Mouse (Mus musculus) CD4-positive, CD25-positive, alpha-beta regulatory T cell, adult 2 months (primary cell): ENCODE measurements at regions not wholly inside any gene's neighbourhood (a gene's known extent, or its start where the extent isn't known, plus 50 kb on each side); places are given as distances from the start of the nearest gene placed in this dataset.

ENCODE experiments used
- DNase-seq: peaks from one replicate; pipeline ENCODE4 v3.0.0-alpha.2; 2012; ENCODE audit warnings: low read depth, low spot score

DNA sequence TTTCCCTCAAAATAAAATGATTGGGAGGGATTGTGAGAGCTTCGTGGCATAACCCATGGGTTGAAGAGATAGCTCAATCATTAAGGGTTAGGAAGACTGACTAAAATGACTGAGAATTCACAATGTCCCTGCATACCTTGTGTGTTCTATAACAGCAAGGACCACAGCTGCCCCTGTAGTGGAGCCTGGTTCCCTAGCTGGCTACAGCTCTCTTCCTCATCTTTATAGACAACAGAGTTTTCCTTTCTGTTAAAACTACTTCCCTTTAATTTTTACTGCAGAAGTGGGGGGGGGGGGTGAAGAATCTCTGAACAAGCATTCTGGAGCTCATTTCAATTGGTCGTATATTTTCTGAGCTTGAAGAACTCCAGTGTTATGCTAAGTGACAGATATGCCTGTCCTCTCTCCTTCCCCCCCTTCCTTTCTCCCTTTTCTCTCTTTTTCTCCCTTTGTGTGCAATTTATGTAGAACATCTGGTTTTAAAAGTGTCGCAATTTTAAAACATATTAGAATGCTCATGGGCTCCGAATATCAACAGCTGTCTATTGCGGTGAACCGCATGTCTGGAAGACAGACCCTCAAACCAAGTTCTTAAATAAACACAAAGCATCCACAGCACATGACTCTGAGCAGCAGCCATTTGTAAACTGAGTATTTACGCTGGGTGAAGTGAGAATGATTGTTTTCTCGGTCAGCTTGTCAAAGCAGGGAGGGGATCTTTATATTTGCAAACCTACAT is 222.0 kb upstream of the Maf start:
- DNase-seq = no peak

DNA sequence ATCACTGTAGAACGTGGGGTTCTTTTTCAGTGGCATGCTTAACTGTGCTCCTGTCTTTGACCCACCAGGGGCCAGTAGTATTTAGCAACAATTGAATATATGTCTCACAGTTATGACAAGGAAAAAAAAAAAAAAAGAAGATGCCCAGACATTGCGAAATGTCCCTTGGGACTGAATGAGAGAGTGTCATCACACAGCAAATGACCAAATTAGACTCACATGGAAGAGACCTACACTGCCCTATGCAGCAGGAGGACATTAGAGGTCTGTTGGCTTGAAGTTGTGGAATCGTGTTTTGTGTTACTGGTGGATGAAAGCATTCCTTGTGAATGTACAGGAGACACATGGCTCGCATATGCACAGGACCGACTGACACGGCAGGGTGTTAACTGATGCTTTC is 214.3 kb upstream of the Maf start:
- no peak for DNase-seq

DNA sequence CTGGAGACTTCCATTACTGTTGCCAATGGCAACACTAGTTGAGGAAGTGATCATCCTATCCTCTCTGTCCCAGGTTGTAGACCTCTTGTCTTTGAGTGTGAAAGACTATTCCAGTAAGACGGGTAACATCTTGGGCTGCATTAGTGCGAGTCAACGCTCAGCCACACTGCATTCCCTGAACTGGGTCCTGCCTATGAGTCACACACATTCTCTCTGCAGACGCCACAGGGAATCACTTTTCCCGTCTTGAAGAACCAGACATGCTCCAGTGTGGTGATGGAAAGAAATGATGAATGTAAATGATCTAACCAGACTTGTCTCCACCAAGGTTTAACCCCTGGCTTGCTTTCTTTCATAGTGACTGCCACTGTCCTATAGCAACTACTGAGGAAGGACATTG is 199.1 kb upstream of the Maf start:
- DNase-seq = no peak

DNA sequence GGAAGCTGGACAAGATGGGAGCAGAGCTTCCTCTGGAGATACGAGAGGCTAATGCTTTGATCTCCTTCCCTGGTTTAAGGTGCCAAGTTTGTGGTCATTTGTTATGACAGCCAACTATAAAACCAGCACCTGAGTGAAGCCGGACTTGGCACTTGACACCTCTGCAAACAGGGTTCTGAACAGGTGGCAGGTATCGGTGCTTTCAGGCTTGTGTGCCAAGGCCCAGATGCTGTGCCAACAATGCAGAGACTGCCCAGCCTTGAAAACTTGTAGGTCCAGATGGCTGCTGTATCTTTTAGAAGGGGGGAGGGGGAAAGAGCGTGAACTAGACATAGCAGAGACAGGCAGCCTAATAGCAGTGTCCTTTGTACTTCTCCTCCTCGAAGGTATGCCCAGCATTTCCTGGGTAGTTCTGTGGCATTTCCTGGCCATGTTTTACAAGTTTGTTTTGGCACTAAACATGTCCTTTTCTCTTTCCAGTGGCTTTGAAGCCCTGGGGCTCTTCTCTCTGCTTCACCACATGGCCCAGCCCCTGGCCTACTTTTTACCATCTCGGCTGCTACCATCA is 196.3 kb upstream of the Maf start:
- DNase-seq = no peak

DNA sequence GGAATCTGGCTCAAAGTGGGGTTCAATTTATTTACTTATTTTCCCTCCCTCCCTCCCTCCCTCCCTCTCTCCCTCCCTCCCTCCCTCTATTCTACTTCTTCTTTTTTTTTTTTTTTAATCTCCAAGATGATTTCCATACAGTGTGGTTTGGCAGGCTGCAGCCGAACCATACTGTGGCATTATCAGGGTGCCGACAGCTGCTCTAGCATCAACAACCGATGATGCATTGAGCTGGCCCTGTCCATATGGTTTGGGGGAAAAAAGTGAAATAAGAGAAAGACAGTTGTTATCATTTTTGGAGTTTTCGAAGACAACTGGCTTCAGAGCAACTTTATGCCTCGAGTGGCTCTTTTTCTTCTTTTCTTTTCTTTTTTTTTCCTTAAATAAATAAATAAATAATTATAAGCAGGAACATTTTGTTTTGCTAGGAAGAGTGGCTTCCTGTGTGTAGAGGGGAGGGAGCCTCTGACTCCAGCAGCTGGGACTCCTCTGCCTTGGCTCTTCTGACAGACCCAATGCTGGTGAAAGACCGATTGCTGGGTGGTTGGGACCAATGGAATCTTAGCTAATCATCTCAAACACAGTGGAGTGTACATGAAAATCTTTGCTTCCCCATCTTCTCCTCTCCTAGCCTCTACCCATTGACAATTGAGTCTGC is 190.1 kb upstream of the Maf start:
- no peak for DNase-seq

DNA sequence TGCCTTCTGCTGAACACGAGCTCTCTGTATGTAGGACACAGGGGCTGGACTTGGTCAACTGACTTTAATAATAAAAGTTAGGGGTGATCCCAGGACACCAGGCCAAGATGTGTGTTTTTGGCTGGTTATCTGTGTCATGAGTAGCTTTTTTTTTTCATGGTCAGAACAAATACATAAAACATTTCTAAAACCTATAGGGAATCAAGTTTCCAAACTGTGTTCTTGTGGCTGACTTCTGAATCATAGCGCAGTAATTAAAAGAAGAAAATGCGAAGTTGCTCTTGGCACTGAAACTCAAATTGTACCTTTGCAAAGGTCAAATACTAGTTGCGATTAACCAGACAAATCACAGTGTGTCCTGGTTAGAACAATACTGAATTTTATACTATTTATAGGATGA is 189.5 kb upstream of the Maf start:
- DNase-seq = no peak

DNA sequence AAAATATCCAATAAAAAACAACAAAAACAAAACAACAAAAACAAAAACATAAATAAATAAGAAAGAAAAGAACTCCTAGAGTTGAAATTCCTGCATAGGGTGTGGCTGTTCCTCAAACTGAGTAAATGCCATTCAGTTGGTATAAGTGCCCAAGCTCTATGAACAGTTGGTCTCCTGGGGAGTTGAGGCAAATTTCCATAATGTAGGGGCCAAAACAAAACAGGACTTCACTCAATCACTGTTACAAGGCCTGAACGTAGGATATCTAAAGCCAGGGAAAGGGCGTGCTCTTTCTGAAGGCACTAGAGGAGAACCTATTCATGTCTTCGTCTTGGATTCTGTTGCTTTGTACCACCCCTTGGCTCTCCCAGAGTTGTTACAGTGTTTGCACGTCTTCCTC is 188.5 kb upstream of the Maf start:
- DNase-seq = no peak

DNA sequence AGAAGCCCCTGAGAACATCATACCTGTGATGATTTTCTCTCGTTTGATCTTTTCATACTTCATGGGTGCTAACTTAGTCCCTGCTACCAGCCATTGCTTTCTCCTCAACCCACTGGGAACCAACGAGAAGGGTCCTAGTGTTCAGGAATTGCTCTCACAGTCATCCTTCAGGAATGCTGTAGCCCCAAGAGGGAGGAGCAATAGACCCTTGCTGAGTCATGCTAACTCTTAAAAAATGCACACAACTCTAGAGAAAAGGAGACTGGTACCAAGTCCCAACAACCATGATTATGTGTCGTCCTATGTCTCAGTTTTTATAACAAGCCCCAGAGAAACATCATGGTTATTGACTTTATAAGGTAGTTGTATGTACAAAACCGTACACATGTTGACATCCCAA is 180.7 kb upstream of the Maf start:
- no peak for DNase-seq

DNA sequence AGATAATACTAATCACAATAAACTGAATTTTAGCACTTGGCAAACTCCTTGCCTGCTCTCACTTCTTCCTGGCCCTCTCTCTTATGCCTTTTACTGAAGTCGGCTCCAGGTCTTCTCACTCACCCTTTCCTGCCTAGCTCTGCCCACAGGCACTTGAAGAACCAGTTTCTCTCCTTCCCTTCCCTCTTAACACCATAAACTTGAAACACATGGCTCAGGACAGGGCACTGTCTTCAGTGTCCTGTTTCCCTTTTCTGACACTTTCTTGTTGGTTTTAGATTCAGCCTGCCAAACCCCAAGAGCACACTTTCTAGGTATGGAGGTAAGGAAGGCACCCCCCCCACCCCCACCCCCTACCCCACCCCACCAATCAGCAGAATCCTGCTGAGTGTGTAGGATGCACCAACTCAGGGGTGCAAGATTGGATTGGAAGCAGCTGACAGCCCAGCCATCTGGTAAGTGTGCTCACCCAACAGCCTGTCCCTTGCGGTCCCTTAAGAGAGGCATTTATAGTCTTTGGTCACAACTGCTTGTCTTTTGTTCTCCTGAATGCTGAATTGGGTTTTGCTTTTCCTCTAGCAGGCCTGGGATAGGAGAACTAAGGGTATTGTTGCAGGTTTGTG is 177.6 kb upstream of the Maf start:
- no peak for DNase-seq

DNA sequence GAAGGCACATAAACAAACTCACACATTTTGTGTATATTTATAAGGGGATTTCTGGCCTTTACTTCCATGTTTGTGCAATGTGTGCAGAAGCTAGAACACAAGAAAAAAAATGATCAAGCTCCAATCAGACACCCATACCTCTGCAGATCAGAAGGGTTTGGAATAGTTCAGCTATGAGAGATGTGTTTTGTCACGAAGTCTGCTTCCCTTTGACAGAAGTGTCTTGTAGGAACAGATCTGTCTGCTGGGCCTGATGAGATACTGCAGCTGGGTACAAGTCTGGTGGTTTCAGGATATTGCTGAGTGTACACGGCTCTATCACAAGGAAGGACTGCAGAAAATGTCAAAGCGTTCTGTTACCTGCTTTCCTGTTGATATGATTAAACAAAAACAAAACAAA is 176.2 kb upstream of the Maf start:
- no peak for DNase-seq

DNA sequence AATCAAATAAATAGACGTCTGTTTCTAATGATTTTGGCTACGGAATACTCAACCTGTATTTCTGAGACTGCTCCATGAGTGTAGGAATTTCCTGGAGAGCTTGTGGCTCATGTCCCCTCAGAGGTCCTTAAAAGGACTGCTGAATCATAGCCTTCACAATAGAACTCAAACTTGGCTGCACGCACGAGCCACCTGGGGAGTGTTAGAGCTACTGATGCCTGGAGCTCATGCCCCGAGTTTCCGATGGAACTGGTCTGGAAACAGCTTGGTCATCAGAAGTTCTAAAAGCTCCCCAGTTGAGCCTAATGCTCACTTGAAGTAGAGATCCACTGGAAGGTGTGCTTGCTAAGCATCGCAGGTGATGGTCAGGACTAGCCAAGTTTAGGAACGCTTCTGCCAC is 174.3 kb upstream of the Maf start:
- no peak for DNase-seq

DNA sequence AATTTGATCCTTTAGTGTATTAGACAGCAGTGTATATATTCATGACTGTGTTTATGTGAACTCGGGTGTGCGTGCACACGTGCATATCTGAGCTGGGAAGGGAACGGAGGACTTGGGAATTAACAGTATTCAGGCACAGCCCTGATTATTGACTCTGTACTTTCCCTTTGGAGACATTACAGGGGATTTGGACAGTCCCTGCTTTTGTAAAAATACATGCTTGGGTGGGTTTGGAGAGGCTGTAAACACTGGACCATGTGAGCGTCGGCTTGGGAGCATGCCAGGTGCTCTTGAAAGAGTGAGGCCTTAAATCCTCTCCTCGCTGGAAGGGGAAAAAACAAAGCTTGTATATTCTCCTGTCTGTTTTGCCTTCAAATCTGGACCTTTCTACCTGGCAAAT is 167.2 kb upstream of the Maf start:
- DNase-seq = no peak

DNA sequence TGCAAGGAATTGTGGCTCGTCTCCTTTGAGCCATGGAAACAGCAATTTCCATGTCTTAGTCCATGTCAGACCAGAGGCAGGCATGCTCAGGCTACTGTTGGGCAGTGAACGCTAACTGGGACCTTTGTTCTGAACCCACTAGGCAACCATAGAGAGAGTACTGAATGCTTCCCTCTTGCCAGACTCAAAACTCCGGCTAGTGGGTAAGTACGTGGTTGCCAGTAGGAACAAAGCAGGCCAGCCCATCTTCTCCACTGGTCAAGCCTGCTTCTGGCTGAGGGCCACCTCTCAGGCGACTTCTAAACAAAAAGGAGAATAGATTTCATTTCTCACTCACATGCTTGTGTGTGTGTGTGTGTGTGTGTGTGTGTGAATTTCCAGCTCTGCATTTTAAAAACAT is 163.8 kb upstream of the Maf start:
- DNase-seq = no peak

DNA sequence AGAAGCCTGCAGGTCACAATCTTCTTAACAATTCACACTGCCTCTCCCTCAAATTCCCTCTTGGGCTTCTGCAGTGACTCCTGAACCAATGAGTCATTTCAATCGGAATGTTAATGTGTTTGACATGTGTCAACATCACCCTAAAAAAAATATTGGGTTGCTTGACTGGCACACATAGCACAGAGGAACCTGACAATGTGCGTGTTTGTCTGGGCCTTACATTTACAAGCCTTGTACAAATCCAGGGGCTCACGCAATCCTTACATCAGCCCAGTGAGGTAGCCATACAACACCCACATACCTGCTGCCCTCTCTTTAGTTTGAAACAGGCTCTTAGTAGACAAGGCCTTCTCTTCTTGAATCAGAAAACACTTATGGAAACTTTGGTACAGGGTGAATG is 153.8 kb upstream of the Maf start:
- DNase-seq = no peak

DNA sequence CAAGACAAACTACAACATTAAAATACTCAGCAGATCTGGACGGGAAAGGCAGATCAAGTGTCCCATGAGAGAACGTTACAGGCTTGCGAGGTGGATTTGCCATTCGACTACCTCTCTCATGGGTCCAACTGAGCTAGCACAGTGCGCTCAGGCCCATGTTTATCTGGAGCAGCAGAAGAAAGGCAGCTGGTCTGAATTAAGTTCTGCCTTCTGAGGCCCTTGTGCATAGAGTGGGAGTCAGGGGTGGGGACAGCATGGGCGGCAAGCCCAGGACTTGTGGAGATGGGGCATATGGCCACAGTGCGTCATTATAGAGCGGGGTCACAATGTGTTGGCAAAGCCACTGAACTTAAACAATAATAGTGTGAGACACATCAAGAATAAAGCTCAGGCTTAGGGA is 151.8 kb upstream of the Maf start:
- DNase-seq = no peak

DNA sequence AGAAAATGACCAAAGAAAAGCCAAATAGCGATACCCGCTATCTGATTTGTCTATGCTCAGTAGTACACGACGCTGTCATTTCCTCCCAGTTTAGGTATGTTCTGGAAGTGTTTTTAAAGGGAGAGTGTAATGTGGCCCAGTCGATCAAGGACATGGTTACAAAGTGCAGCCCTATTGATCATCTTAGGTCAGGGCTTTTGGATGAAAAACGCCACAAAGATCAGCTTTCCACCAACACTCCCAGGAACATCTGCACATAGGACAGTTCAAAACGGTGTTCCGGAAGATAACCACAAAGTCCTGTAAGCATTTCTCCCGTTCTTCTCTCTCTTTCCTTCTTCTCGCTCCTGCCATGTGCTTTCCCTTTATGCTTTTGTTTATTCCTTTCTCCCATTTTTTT is 149.2 kb upstream of the Maf start:
- no peak for DNase-seq

DNA sequence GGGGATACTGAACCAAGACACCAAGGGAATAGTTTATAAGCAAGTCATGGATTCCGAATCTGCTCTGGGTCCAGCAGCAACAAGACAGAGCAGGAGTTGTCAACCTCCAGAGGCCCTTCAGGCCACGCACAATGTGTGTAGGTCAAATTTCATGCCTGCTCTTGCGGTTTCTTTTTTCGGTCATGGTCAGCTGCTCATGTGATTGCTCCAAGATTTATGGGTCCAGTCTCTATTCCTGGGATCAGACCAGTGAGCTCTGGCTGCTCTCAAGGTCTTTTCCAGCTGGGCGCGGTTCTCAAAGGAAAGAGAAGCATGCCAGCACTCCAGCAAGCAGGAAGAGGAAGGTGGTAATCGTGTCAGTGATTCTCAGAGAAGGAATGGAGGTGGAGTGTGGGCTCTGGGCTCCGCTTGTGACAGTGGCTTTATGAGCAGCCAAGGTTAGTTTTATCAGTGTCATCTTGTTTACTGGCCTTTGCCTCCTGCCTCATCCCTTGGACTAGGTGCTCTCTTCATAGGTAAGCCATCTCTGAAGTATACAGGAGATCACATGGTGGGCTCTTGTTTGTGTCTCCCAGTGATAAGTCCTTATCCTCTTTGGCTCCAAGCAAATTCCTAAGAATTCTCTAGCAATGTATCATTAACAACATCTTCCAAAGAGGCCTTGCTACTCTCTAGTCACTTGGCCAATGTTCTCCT is 148.5 kb upstream of the Maf start:
- no peak for DNase-seq

DNA sequence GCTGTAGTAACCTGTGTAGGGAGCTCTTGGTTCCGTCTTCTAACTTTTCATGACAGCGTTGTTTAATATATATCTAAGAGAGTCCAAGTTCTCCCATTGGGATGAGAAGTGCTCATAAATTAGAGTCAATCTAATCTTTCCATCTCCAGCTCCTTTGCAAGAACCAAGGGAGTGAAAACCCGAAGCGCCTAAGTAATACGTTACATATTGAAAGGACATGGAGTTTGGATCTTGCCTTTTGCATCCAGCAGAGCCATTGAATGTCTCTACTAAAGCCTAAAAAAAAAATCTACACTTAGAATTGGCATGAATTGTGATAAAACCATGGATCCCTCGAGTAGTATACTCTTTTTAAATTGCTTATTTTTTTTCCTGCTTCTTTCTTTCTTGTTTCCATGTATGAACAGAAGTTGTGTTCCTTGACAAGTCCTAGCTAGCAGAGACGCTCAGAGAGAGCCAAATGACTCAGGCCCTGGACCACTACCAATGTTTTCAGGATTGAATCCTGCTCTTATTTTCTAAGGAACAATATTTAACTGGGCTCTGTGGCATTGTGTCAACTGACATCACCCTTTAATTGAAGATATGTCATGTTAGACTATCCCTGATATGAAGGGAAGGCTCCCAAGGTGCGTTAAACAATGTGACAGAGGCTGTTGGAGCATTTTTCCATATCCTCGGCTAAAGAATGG is 146.8 kb upstream of the Maf start:
- no peak for DNase-seq

DNA sequence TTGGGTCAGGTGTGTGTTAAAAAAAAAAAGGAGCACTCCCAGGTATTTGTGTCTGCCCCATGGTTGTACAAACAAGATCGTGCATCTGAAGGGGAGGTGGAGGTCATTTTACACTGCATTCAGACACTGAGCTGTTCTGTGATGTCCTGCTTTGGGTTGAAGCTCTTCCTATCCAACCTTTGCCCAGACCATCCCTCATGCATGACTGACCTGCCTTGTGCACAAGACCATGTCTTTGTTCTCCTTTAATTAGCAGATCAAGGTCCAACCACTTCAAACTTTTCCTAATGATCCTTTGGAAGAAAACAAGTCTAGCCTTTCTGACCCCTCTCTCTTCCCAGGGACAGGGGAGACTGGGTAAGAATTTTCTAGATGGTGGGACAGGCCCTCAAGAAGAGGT is 143.0 kb upstream of the Maf start:
- DNase-seq = no peak

DNA sequence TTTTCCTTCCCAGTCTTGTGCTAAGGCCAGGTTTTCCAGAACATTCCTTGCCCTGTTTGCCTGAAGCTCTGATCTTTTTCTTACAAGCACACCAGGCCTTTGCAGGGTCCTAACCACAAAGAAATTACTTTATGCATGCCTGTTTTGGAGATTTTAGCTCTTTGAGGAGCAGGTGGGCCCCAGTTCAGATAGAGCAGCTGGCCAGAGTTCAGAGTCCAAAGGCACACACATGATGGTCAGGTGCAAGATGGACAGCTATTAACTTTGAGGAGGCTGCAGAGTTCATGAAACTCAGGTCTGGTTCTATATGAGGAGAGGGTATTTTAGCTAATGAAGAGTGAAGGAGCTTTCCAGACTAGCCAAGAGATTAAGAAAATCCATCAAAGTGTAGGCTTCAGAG is 125.8 kb upstream of the Maf start:
- no peak for DNase-seq

DNA sequence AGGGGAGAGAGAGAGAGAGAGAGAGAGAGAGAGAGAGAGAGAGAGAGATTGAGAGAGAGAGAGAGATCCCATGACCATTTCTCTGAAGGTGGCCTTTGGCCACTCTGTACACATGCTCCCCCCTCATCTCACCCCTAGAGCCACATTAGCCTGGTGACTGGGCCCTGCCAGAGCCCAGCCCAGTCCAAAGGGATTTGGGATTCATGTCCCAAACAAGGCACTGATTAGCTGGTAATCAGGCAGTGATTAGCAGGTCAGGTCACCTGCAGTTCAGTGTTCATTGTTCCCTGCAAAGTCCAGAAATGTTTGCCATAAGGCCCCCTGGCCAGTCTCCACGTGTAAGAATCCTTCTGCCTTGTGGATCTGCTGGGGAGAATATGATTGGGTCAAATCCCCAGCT is 124.1 kb upstream of the Maf start:
- DNase-seq = no peak
